In the genomic region with DNA sequence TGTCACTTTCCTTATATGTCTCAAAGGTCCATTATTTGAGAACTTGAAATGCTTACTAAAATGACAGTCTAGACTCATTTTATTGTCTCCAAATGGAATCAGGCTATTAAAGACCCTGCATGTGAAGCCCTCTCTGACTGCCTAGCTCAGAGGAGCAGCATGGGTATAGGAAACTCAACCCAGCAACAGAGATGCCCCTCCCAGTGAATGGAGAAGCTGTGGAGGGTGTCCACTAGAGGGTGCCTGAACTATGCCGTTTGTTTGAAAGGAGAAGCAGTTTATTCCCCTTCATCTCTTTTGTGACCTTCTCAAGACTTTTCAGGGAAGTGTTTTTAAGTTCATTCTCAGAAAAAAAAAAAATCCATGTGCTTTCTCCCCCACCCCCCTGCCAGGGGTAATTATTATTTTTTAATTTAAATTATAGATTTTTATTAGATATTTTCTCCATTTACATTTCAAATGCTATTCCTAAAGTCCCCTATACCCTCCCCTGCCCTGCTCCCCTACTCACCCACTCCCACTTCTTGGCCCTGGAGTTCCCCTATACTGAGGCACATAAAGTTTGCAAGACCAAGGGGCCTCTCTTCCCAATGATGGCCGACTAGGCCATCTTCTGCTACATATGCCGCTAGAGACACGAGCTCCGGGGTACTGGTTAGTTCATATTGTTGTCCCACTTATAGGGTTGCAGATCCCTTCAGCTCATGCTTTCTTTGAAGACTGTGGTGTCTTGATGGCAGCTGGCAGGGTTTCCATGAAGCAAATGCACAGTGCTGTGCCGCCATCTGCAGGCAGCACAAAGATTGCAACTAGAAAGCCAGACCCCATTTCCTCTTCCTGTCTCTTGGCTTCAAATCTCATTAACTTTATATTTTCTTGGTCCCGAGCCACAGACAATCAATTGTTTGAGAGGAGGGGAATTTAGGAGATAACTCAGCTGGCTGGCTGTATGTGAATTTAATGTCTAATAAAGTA, we compare ENCODE assay signal across 8 mouse cellular contexts. TPM values are rescaled to one million over a fixed set of nuclear protein-coding genes. Genes with fewer than 3 reads are reported as not detected.
DNase-seq lines count a peak whose midpoint lies in the region; ATAC-seq and TF ChIP-seq lines count a peak whose summit lies in the region.

No protein-coding gene starts in this region.

- H3K27me3 ChIP-seq in cerebellum, adult 2 months (ENCODE audit: control insufficient read depth, insufficient read depth, low read length), result no peaks in the 10 kb centered on the region
- H3K27me3 ChIP-seq in hindbrain, embryonic 13.5 days, result no peaks in the 10 kb centered on the region

- no peak overlapping the region for H3K4me2 ChIP-seq in hindbrain, embryonic 13.5 days

- H3K9ac ChIP-seq in hindbrain, embryonic 13.5 days, result no peak overlapping the region

- H3K36me3 ChIP-seq in hindbrain, embryonic 13.5 days, result no peaks in the 10 kb centered on the region

- no peak for TF ChIP-seq POLR2A in cerebellum, adult 2 months (IDR thresholded peaks at IDR 0.05; ENCODE audit: borderline replicate concordance, insufficient read depth, low read length)

- H3K9me3 ChIP-seq in hindbrain, embryonic 13.5 days, result no peaks in the 10 kb centered on the region

- no peak overlapping the region for H3K27ac ChIP-seq in cerebellum, adult 2 months (ENCODE audit: insufficient read depth, low read length)
- no peak overlapping the region for H3K27ac ChIP-seq in hindbrain, embryonic 13.5 days

- TF ChIP-seq CTCF in cerebellum, adult 2 months (IDR thresholded peaks at IDR 0.05; ENCODE audit: borderline replicate concordance, insufficient read depth, low read depth, low read length), result peak; percentile 81

- H3K4me1 ChIP-seq in cerebellum, adult 2 months (ENCODE audit: control insufficient read depth, insufficient read depth, low read length), result no peaks in the 10 kb centered on the region
- H3K4me1 ChIP-seq in hindbrain, embryonic 13.5 days (replicated peaks), result no peaks in the 10 kb centered on the region

- ATAC-seq in hindbrain, embryonic 13.5 days (ENCODE audit: low FRiP score), result peak; percentile 75

- no peak overlapping the region for H3K4me3 ChIP-seq in cerebellum, adult 2 months (replicated peaks; ENCODE audit: insufficient read depth, low read depth, low read length)
- H3K4me3 ChIP-seq in hindbrain, embryonic 13.5 days, result no peak overlapping the region

- 8% methylated on average over 7 of the region's 7 CpGs for WGBS in cerebellum, adult 2 months
- WGBS in hindbrain, embryonic 13.5 days, result 18% methylated on average over 7 of the region's 7 CpGs

- DNase-seq in Muller cell, postnatal 12 days (ENCODE audit: inconsistent ontology term), result peak; percentile 72
- DNase-seq in cerebellum, adult 2 months, result peak; percentile 42 to 60
- DNase-seq in frontal cortex, adult 2 months (ENCODE audit: extremely low spot score in 1 of 2, low spot score in 1 of 2), result peak; percentile 46 to 90
- peak; percentile 83 to 89 for DNase-seq in layer of hippocampus, postnatal 10 days (ENCODE audit: low spot score in 2 of 2)
- DNase-seq in lung, postnatal 36 days, result peak; percentile 82
- peak; percentile 87 for DNase-seq in retina, postnatal 1 day
- peak; percentile 75 to 80 for DNase-seq in thymus, postnatal 36 days

RNA-seq across cellular contexts. Expression of a gene that starts 42.5 kb away (rescaled TPM):
- polyA plus RNA-seq in cerebellum, adult 2 months (2012; rRNA removed), result 48.1 and 57.5 TPM in 2 replicates
- polyA plus RNA-seq in frontal cortex, adult 2 months (2012; rRNA removed), result 50.6 and 70.6 TPM in 2 replicates
- 52.8 and 54.3 TPM in 2 replicates for polyA plus RNA-seq in hindbrain, embryonic 13.5 days (2015; fragmentation: Nextera tagmentation; extraction: Ambion mirVana)
- 10 to 100 TPM; 54.4 to 61.2 TPM for total RNA-seq in layer of hippocampus, postnatal 10 days (2021)
